Mouse (Mus musculus) E14TG2a.4 (cell line): ENCODE measurements around the gene Bdp1.

Experiments used
- CTCF ChIP-seq: conservative IDR thresholded peaks from 2 replicates; pipeline ENCODE4 v1.5.1; 2014; ENCODE audit warnings: low read length
- NANOG ChIP-seq: IDR thresholded peaks from 2 replicates; pipeline ENCODE4 v1.6.1; 2014; ENCODE audit warnings: borderline replicate concordance, low read length, mixed read lengths
- POU5F1 ChIP-seq: IDR thresholded peaks from 2 replicates; pipeline ENCODE4 v1.6.1; 2014; ENCODE audit warnings: low read length, borderline replicate concordance

DNA sequence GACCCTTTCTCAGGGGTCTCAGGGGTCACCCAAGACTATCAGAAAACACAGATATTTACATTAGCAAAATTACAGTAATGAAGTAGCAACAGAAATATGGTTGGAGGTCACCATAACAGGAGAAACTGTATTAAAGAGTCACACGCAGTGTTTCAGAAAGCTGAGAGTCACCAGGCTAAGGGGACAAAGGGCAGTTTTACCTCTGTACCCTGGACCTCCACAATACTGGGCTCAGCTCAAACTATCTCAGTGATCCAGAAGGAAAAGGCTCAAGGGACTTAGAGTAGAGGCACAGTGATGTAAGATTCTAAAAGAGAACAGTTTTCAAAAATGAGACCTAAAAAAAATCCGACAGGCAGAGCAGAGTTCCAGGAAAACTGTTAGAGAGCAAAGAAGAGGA lies 124.5 kb downstream of the Bdp1 start:
- no peak for TF ChIP-seq CTCF
- TF ChIP-seq NANOG, result no peak
- TF ChIP-seq POU5F1, result no peak
